Mouse (Mus musculus) left cerebral cortex, adult 11 months (tissue): Measurements from ENCODE around the gene Cdkl3.
A peak's percentile ranks its signal among the peaks of the same experiment; 100 is the strongest.

Source experiments
- DNase-seq: peaks from one replicate; pipeline ENCODE4 v3.0.0; 2022; ENCODE audit warnings: low spot score

Cdkl3 gene

DNA sequence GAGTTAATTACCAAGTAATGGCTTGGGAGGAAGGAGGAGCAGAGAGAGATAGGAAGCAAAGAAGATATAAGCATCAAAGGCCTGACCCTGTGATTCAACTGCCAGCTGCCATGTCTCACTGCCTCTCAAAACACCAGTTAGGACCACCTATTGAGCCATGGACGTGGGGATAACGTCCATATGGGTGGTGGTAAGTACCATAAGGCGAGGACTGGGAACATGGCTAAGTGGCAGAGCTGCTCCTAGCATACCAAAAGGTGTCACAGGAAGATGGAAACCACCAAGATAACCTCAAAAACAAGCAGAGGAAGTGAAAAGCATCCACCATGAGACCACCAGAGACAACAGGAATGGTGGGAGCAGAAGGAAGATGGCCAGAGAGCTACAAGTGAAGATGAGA is 123.1 kb downstream of the Cdkl3 start:
- no peak for DNase-seq

DNA sequence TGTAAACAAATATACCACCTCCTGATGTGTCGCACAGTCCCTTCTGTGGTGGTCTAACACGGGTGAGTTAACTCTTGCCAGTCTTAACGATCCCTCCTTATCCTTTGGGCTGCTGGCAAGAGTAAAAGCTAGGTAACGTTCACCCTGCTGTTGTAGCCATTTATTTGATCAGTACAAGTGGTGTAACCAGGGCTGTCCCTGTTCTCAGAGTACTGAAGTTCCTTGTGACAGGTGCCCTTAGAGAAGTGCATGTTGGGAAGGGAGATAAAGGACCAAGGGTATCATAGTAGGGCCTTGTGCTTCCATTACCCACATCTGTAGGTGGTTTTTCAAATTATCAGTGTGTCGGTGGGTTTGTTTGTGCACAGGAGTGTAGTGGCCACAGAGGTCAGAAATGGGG is 123.7 kb downstream of the Cdkl3 start:
- no peak for DNase-seq

DNA sequence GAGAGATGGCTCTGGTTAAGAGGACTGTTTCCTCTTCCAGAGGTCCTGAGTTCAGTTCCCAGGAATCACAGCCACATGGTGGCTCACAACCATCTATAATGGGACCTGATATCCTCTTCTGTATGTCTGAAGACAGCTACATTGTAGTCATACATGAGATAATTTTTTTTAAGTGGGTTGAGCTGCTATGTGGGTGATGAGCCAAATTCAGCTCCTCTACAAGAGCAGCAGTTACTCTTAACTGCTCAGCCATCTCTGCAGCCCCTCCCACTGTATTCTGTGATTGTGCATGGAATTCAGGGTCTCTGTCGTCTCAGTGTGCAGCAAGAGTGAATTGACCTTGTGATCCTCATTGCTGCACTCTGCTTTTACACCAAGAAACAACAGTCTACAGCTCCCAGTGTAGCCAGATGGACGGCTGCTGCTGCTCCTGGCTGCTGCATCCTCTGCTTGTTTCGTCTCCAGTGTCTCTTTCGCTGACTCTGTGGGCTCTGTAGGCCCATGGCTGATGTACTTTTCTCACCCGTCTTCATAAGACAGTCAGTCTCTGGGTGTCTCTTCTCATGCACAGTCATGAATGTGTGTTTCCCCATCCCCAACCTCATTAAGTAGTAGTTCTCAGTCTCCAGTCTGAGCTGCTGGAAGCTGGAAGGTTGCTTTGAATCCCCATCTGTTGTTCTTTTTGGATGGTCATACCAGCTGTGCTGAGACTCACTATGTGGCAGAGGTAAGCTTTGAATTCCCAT is 124.5 kb downstream of the Cdkl3 start:
- no peak for DNase-seq

DNA sequence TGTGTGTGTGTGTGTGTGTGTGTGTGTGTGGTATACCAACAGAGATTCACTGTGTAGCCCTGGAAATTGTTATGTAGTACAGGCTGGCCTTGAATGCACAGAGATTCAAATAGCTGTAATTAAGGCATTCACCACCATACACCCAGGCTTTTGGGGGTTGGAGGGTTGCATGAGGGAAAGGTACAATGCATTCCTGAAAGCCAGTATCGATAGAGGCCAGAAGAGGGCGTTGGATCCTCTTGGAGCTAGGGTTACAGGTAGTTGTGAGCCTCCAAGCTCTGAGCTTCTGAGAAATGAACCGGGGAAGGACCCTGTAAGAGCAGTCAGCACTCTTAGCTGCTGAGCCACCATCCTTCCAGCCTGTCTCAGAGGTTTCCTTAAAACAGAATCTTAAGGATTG is 125.2 kb downstream of the Cdkl3 start:
- DNase-seq, result no peak

DNA sequence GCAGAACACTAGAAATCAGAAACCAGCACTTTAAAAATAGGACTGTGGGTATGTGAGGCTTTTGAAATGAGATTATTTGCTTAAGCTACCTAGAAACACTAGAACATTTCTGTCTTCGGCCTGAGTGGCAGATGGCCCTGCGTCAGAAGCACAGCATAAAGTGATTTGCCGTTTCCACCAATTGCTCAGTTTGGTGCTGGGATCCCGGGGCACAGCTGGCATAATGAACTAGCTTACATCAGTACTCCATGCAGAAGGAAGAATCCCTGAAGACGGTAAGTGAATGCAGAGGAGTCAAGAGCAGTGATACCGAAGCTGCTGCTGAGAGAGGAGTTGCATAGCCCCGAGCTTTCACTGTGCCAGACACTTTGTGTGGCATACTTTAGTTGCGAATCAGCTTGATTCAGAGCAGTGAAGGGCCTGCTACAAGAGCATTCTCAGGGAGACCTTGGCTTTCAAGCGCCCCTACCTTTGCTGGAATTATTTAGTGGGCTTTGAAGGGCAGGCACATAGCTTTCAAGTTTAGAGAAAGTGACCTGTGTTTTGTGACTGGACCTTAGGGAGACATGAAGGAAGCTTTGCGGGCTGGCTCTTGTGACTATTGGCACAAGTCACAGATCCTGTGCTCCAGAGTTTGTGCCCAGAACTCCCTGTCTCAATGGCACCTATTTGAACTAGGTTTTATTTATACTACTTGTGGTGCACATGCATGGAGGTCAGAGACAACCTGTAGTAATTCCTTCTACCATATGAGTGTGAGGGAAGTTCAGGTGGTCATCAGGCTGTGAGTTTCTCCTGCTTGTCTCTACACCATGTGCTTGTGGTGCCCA is 125.8 kb downstream of the Cdkl3 start:
- DNase-seq, result peak; percentile 66

DNA sequence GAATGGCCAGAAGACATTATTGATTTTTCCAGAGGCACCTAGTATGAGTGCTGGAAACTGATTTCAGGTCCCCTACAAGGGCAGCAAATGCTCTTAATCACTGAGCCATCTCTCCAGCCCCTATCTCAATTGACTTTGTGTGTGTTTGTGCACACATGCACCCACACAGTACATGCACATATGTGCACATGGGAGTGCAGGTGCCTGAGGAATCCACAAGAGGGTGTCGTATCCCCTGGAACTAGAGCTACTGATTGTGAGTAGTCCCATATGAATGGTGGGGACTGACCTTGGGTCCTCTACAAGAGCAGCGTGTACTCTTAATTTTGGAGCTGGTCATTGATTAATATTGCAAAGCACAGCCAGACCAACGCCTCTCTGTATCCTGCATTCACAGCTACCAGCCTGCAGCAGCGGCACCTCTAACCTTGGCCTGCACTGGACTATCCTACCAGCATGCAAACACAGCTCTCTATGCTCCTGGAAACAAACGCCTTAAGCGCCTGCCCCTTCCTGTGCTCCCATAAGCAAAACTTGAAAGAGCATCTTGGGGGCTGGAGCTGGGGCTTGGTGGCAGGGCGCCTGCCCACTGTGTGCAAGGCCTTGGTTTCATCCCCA is 126.5 kb downstream of the Cdkl3 start:
- no peak for DNase-seq
